Mouse (Mus musculus) heart, adult 2 months (tissue): ENCODE data around the gene Tex52.

Experiments used
- CTCF ChIP-seq: fragments of 200-600 bp; IDR thresholded peaks from 2 replicates; pipeline ENCODE4 v1.8.1; 2022; ENCODE audit warnings: antibody characterized with exemption, mild to moderate bottlenecking, moderate library complexity
- EP300 ChIP-seq: fragments of 200-500 bp; IDR thresholded peaks from 2 replicates; pipeline ENCODE4 v1.6.1; 2011; ENCODE audit warnings: low read depth, low read length, control low read depth; ENCODE audit not compliant: insufficient read depth
- POLR2A ChIP-seq: fragments of 200-500 bp; IDR thresholded peaks from 2 replicates; pipeline ENCODE4 v1.6.1; 2011; ENCODE audit warnings: mild to moderate bottlenecking, low read depth, low read length, control low read depth; ENCODE audit not compliant: insufficient read depth

- TF ChIP-seq CTCF (no peak), POLR2A (no peak), EP300 (no peak)
Measured at GRCm38 (mm10) chr6:128338876-128339275, 36.4 kb upstream of the Tex52 start.
